Comparison of ENCODE assay signal across 28 mouse cellular contexts in the genomic region with DNA sequence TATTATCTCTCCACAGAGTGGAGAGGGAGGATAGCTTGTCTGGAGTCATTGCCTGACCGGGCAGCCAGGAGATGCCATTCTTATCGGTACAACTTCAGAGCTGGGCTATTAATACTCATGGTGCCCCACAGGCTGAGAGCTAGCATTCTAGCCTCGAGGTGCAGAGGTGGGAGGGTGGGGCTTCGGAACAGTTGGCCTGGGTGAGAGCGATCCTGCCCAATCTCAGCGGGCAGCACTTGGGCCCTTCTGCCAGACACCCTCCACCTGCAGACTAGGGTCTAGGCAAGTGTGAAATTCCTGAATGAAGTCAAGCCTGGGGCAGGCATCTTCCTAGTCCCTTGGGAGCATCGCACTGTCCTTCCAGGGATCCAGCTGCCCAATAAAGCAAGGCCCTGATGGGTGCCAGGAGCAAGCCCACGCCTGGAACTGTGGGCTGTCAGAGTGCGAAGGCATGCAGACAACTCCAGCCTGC. TPM values are rescaled to one million over a fixed set of nuclear protein-coding genes. Genes with fewer than 3 reads are reported as not detected.
A peak's percentile ranks its signal among the peaks of the same experiment; 100 is the strongest.
DNase-seq lines count a peak whose midpoint lies in the region; ATAC-seq and TF ChIP-seq lines count a peak whose summit lies in the region.
"Had no signal": no experiment of that assay in that cellular context is flagged by ENCODE, and none has a peak within 500 bp of the region (broad histone marks: within the 10 kb centered on the region; RNA-seq: fewer than 3 reads in every experiment).

No protein-coding gene starts in this region.

- no peaks in the 10 kb centered on the region for H3K36me3 ChIP-seq in intestine, embryonic 16.5 days (ENCODE audit: control insufficient read depth, insufficient read depth, low read length)
- no peaks in the 10 kb centered on the region for H3K36me3 ChIP-seq in intestine, postnatal 0 days (ENCODE audit: control insufficient read depth, insufficient read depth)
- H3K36me3 ChIP-seq in heart, adult 2 months (ENCODE audit: control insufficient read depth, insufficient read depth, low read length) = no peaks in the 10 kb centered on the region
- no peaks in the 10 kb centered on the region for H3K36me3 ChIP-seq in heart, embryonic 13.5 days
- no peaks in the 10 kb centered on the region for H3K36me3 ChIP-seq in midbrain, embryonic 14.5 days (ENCODE audit: control insufficient read depth, insufficient read depth, low read length)
- H3K36me3 ChIP-seq: forebrain, embryonic 15.5 days; hindbrain, embryonic 15.5 days; intestine, embryonic 15.5 days; midbrain, embryonic 15.5 days had no signal

- 59% methylated on average over 9 of the region's 9 CpGs for WGBS in intestine, embryonic 16.5 days
- WGBS in intestine, postnatal 0 days = 49% methylated on average over 9 of the region's 9 CpGs
- 28% methylated on average over 9 of the region's 9 CpGs for WGBS in heart, adult 2 months
- WGBS in heart, embryonic 13.5 days = 19% methylated on average over 9 of the region's 9 CpGs
- WGBS in midbrain, embryonic 14.5 days = 81% methylated on average over 9 of the region's 9 CpGs

- TF ChIP-seq CTCF in intestine, postnatal 0 days (IDR thresholded peaks at IDR 0.05; ENCODE audit: low read depth) = no peak
- 0 out of 2 replicates have a peak, but pooled peaks have one; percentile 3 for TF ChIP-seq CTCF in heart, adult 2 months (IDR thresholded peaks at IDR 0.05)

- no peaks in the 10 kb centered on the region for H3K9me3 ChIP-seq in intestine, embryonic 16.5 days (ENCODE audit: control insufficient read depth, low read length)
- H3K9me3 ChIP-seq in intestine, postnatal 0 days (ENCODE audit: control insufficient read depth) = no peaks in the 10 kb centered on the region
- no peaks in the 10 kb centered on the region; the same call in 1 of the 2 replicates for H3K9me3 ChIP-seq in heart, embryonic 13.5 days
- H3K9me3 ChIP-seq in midbrain, embryonic 14.5 days (ENCODE audit: control insufficient read depth, low read length) = no peaks in the 10 kb centered on the region
- H3K9me3 ChIP-seq: forebrain, embryonic 15.5 days; hindbrain, embryonic 15.5 days; intestine, embryonic 15.5 days had no signal

- intact Hi-C loops in heart, adult 2 months (cut with DNase I) = loop anchor here (2.0 kb wide), 1 partner anchor 63 kb away; no protein-coding TSS in a partner anchor
- intact Hi-C loops in heart, postnatal 25 days (cut with DNase I) = loop anchor here (2.0 to 5.0 kb wide), 3 partner anchors 23 to 256 kb away; no protein-coding TSS in a partner anchor

- peak; percentile 53 to 76 for DNase-seq in heart, adult 2 months
- DNase-seq in heart, postnatal 25 days (ENCODE audit: low spot score) = peak; percentile 26
- no peak for DNase-seq in layer of hippocampus, postnatal 14 days (ENCODE audit: low spot score in 2 of 2)
- no peak for DNase-seq in frontal cortex, adult 2 months (ENCODE audit: extremely low spot score in 1 of 2, low spot score in 1 of 2)
- DNase-seq in midbrain, embryonic 14.5 days = no peak
- DNase-seq: B cell, adult 2 months; layer of hippocampus, postnatal 36 days; lung, adult 18-20 months; right cerebral cortex, postnatal 14 days; spleen, adult 18-20 months; thymus, postnatal 36 days had no signal

- TF ChIP-seq POLR2A in heart, adult 2 months (IDR thresholded peaks at IDR 0.05; ENCODE audit: insufficient read depth, low read depth, low read length) = no peak

- no peak overlapping the region for H3K4me2 ChIP-seq in intestine, embryonic 16.5 days (ENCODE audit: low read depth, low read length)
- H3K4me2 ChIP-seq in intestine, postnatal 0 days (replicated peaks; ENCODE audit: low read depth) = no peak overlapping the region
- peak overlapping the region; percentile 65 for H3K4me2 ChIP-seq in heart, embryonic 13.5 days
- no peak overlapping the region for H3K4me2 ChIP-seq in midbrain, embryonic 14.5 days (ENCODE audit: low read length)
- H3K4me2 ChIP-seq: forebrain, embryonic 15.5 days; hindbrain, embryonic 15.5 days; intestine, embryonic 15.5 days; liver, embryonic 11.5 days; midbrain, embryonic 15.5 days had no signal

- H3K4me1 ChIP-seq in intestine, embryonic 16.5 days (ENCODE audit: control insufficient read depth, insufficient read depth, low read length) = peaks cover 2% of the 10 kb centered on the region; the same call in 1 of the 2 replicates
- no peaks in the 10 kb centered on the region for H3K4me1 ChIP-seq in intestine, postnatal 0 days (replicated peaks; ENCODE audit: control insufficient read depth, insufficient read depth, low read length)
- H3K4me1 ChIP-seq in heart, adult 2 months (ENCODE audit: control insufficient read depth, insufficient read depth, low read length) = peaks cover 1% of the 10 kb centered on the region
- peaks cover 50% of the 10 kb centered on the region for H3K4me1 ChIP-seq in heart, embryonic 13.5 days
- H3K4me1 ChIP-seq in midbrain, embryonic 14.5 days (ENCODE audit: control insufficient read depth, insufficient read depth, low read length) = peaks cover 2% of the 10 kb centered on the region; the same call in 1 of the 2 replicates

- H3K9ac ChIP-seq in intestine, embryonic 16.5 days (ENCODE audit: low read depth, low read length) = peak overlapping the region; percentile 4; the same call in 1 of the 2 replicates
- H3K9ac ChIP-seq in intestine, postnatal 0 days (ENCODE audit: low read depth, low read length) = no peak overlapping the region
- H3K9ac ChIP-seq in heart, adult 2 months (ENCODE audit: low read depth, low read length) = no peak overlapping the region
- peak overlapping the region; percentile 67 for H3K9ac ChIP-seq in heart, embryonic 13.5 days
- H3K9ac ChIP-seq in midbrain, embryonic 14.5 days (replicated peaks; ENCODE audit: low read length) = no peak overlapping the region
- H3K9ac ChIP-seq: forebrain, embryonic 15.5 days; hindbrain, embryonic 15.5 days; intestine, embryonic 15.5 days; midbrain, embryonic 15.5 days had no signal

- H3K4me3 ChIP-seq in intestine, embryonic 16.5 days (ENCODE audit: low read length) = no peak overlapping the region
- no peak overlapping the region for H3K4me3 ChIP-seq in intestine, postnatal 0 days (ENCODE audit: low read depth, low read length)
- H3K4me3 ChIP-seq in heart, adult 2 months = no peak overlapping the region; the same call in 1 of the 2 replicates
- H3K4me3 ChIP-seq in heart, embryonic 13.5 days = peak overlapping the region; percentile 32
- no peak overlapping the region for H3K4me3 ChIP-seq in midbrain, embryonic 14.5 days (replicated peaks; ENCODE audit: low read depth, low read length)
- H3K4me3 ChIP-seq: erythroblast, embryonic 14.5 days; forebrain, embryonic 15.5 days; hindbrain, embryonic 15.5 days; intestine, embryonic 15.5 days; midbrain, embryonic 15.5 days had no signal

- ATAC-seq in intestine, embryonic 16.5 days = no peak
- no peak for ATAC-seq in intestine, postnatal 0 days
- peak; percentile 70; the same call in 1 of the 2 replicates for ATAC-seq in heart, embryonic 13.5 days (ENCODE audit: extremely low read depth, insufficient number of reproducible peaks, low FRiP score, low TSS enrichment)
- ATAC-seq in midbrain, embryonic 14.5 days (ENCODE audit: low FRiP score, low TSS enrichment) = no peak
- ATAC-seq: forebrain, embryonic 15.5 days; intestine, embryonic 15.5 days; midbrain, embryonic 15.5 days had no signal

- no peak overlapping the region for H3K27ac ChIP-seq in intestine, embryonic 16.5 days (ENCODE audit: low read length)
- no peak overlapping the region for H3K27ac ChIP-seq in intestine, postnatal 0 days (ENCODE audit: low read depth, low read length)
- H3K27ac ChIP-seq in heart, adult 2 months = peak overlapping the region; percentile 67
- H3K27ac ChIP-seq in heart, embryonic 13.5 days (replicated peaks) = peak overlapping the region; percentile 97
- no peak overlapping the region for H3K27ac ChIP-seq in midbrain, embryonic 14.5 days (replicated peaks; ENCODE audit: low read depth, low read length)
- H3K27ac ChIP-seq: forebrain, embryonic 15.5 days; hindbrain, embryonic 15.5 days; intestine, embryonic 15.5 days; midbrain, embryonic 15.5 days had no signal

- no peaks in the 10 kb centered on the region for H3K79me2 ChIP-seq in heart, adult 2 months (replicated peaks; ENCODE audit: control insufficient read depth, insufficient read depth, low read length)

- peak; percentile 76; the same call in 1 of the 2 replicates for TF ChIP-seq EP300 in heart, adult 2 months (IDR thresholded peaks at IDR 0.05; ENCODE audit: insufficient read depth, low read depth, low read length)

- H3K27me3 ChIP-seq in intestine, embryonic 16.5 days (replicated peaks; ENCODE audit: control insufficient read depth, insufficient read depth, low read length) = no peaks in the 10 kb centered on the region
- 0 out of 2 replicates have a peak, but pooled peaks cover 8% of the 10 kb centered on the region for H3K27me3 ChIP-seq in intestine, postnatal 0 days (replicated peaks; ENCODE audit: control insufficient read depth, insufficient read depth, low read length)
- H3K27me3 ChIP-seq in heart, adult 2 months (ENCODE audit: control insufficient read depth, insufficient read depth, low read length) = no peaks in the 10 kb centered on the region
- H3K27me3 ChIP-seq in heart, embryonic 13.5 days (replicated peaks) = peaks cover 10% of the 10 kb centered on the region
- H3K27me3 ChIP-seq in midbrain, embryonic 14.5 days (ENCODE audit: control insufficient read depth, insufficient read depth, low read length) = no peaks in the 10 kb centered on the region
- H3K27me3 ChIP-seq: forebrain, embryonic 15.5 days; hindbrain, embryonic 15.5 days; midbrain, embryonic 15.5 days had no signal

RNA-seq across cellular contexts. Expression of a gene that starts 6.0 kb away (rescaled TPM):
- polyA plus RNA-seq in intestine, embryonic 16.5 days (2015; fragmentation: Nextera tagmentation; extraction: Ambion mirVana) = 14.0 and 16.5 TPM in 2 replicates
- 9.2 and 9.6 TPM in 2 replicates for polyA plus RNA-seq in intestine, postnatal 0 days (2015; fragmentation: Nextera tagmentation; extraction: Ambion mirVana)
- 1 to 10 TPM; 5.3 to 7.6 TPM for total RNA-seq in heart, adult 2 months (2021)
- 1.00 and 4.0 TPM in 2 replicates for polyA plus RNA-seq in heart, adult 2 months (2012; rRNA removed)
- 13.4 and 13.5 TPM in 2 replicates for polyA plus RNA-seq in heart, embryonic 13.5 days (2015; fragmentation: Nextera tagmentation; extraction: Ambion mirVana)
- total RNA-seq in heart, postnatal 25 days (2021) = 1 to 10 TPM; 5.8 to 8.4 TPM
- total RNA-seq in layer of hippocampus, postnatal 14 days (2021) = 10 to 100 TPM; 21.5 to 21.9 TPM
- polyA plus RNA-seq in frontal cortex, adult 2 months (2012; rRNA removed) = 8.5 and 8.9 TPM in 2 replicates
- 41.0 and 48.6 TPM in 2 replicates for polyA plus RNA-seq in midbrain, embryonic 14.5 days (2014; fragmentation: Nextera tagmentation; extraction: Ambion mirVana)

RNA-seq across cellular contexts. Expression of a gene that starts 21.2 kb away (rescaled TPM):
- 1.3 and 1.9 TPM in 2 replicates for polyA plus RNA-seq in intestine, embryonic 16.5 days (2015; fragmentation: Nextera tagmentation; extraction: Ambion mirVana)
- 1.4 and 1.7 TPM in 2 replicates for polyA plus RNA-seq in intestine, postnatal 0 days (2015; fragmentation: Nextera tagmentation; extraction: Ambion mirVana)
- total RNA-seq in heart, adult 2 months (2021) = 100 to 1,000 TPM; 209 to 210 TPM
- 142 and 215 TPM in 2 replicates for polyA plus RNA-seq in heart, adult 2 months (2012; rRNA removed)
- polyA plus RNA-seq in heart, embryonic 13.5 days (2015; fragmentation: Nextera tagmentation; extraction: Ambion mirVana) = 108 and 136 TPM in 2 replicates
- 100 to 1,000 TPM; 215 to 229 TPM for total RNA-seq in heart, postnatal 25 days (2021)
- total RNA-seq in layer of hippocampus, postnatal 14 days (2021) = under 1 TPM in 1 of 2 experiments, not detected in 1; 0.21 TPM
- 0.15 and 0.36 TPM in 2 replicates for polyA plus RNA-seq in frontal cortex, adult 2 months (2012; rRNA removed)
- polyA plus RNA-seq in midbrain, embryonic 14.5 days (2014; fragmentation: Nextera tagmentation; extraction: Ambion mirVana) = 0.11 TPM in 1 of 2 replicates, not detected in the other
- total RNA-seq: layer of hippocampus, postnatal 36 days; megakaryocyte progenitor cell, adult 5-6 weeks; neutrophil, adult 5-6 weeks had no signal
- polyA plus RNA-seq: erythroblast, embryonic 14.5 days; stomach, embryonic 14.5 days had no signal

RNA-seq across cellular contexts. Expression of a gene that starts 39.8 kb away (rescaled TPM):
- polyA plus RNA-seq in intestine, embryonic 16.5 days (2015; fragmentation: Nextera tagmentation; extraction: Ambion mirVana) = 3.6 and 5.0 TPM in 2 replicates
- 6.8 and 7.6 TPM in 2 replicates for polyA plus RNA-seq in intestine, postnatal 0 days (2015; fragmentation: Nextera tagmentation; extraction: Ambion mirVana)
- total RNA-seq in heart, adult 2 months (2021) = 1 to 10 TPM; 5.2 to 5.7 TPM
- 10.0 and 11.0 TPM in 2 replicates for polyA plus RNA-seq in heart, adult 2 months (2012; rRNA removed)
- polyA plus RNA-seq in heart, embryonic 13.5 days (2015; fragmentation: Nextera tagmentation; extraction: Ambion mirVana) = 4.3 and 5.0 TPM in 2 replicates
- 1 to 10 TPM; 6.0 to 7.6 TPM for total RNA-seq in heart, postnatal 25 days (2021)
- 1 to 10 TPM; 3.6 to 4.1 TPM for total RNA-seq in layer of hippocampus, postnatal 14 days (2021)
- 7.4 and 7.9 TPM in 2 replicates for polyA plus RNA-seq in frontal cortex, adult 2 months (2012; rRNA removed)
- 11.1 and 17.6 TPM in 2 replicates for polyA plus RNA-seq in midbrain, embryonic 14.5 days (2014; fragmentation: Nextera tagmentation; extraction: Ambion mirVana)
- total RNA-seq: megakaryocyte progenitor cell, adult 5-6 weeks; neutrophil, adult 5-6 weeks had no signal

RNA-seq across cellular contexts. Expression of a gene that starts 47.0 kb away (rescaled TPM):
- not detected in 2 replicates for polyA plus RNA-seq in intestine, embryonic 16.5 days (2015; fragmentation: Nextera tagmentation; extraction: Ambion mirVana)
- polyA plus RNA-seq in intestine, postnatal 0 days (2015; fragmentation: Nextera tagmentation; extraction: Ambion mirVana) = not detected in 2 replicates
- not detected for total RNA-seq in heart, adult 2 months (2021)
- not detected in 2 replicates for polyA plus RNA-seq in heart, adult 2 months (2012; rRNA removed)
- not detected in 2 replicates for polyA plus RNA-seq in heart, embryonic 13.5 days (2015; fragmentation: Nextera tagmentation; extraction: Ambion mirVana)
- not detected for total RNA-seq in heart, postnatal 25 days (2021)
- not detected for total RNA-seq in layer of hippocampus, postnatal 14 days (2021)
- polyA plus RNA-seq in frontal cortex, adult 2 months (2012; rRNA removed) = not detected in 2 replicates
- polyA plus RNA-seq in midbrain, embryonic 14.5 days (2014; fragmentation: Nextera tagmentation; extraction: Ambion mirVana) = 0.49 TPM in 1 of 2 replicates, not detected in the other
- total RNA-seq: adrenal gland, postnatal 4 days; layer of hippocampus, postnatal 36 days; megakaryocyte progenitor cell, adult 5-6 weeks; neutrophil, adult 5-6 weeks had no signal
- polyA plus RNA-seq: embryonic facial prominence, embryonic 11.5 days; forebrain, embryonic 15.5 days; gonadal fat pad, adult 2 months; intestine, embryonic 15.5 days; kidney, embryonic 16.5 days; limb, embryonic 11.5 days; liver, embryonic 11.5 days; midbrain, embryonic 15.5 days; stomach, embryonic 14.5 days had no signal

RNA-seq across cellular contexts. Expression of a gene that starts 48.3 kb away (rescaled TPM):
- polyA plus RNA-seq in intestine, embryonic 16.5 days (2015; fragmentation: Nextera tagmentation; extraction: Ambion mirVana) = 13.0 and 14.5 TPM in 2 replicates
- 9.4 and 10.5 TPM in 2 replicates for polyA plus RNA-seq in intestine, postnatal 0 days (2015; fragmentation: Nextera tagmentation; extraction: Ambion mirVana)
- total RNA-seq in heart, adult 2 months (2021) = 1 to 10 TPM; 3.3 to 4.3 TPM
- 2.8 and 2.9 TPM in 2 replicates for polyA plus RNA-seq in heart, adult 2 months (2012; rRNA removed)
- polyA plus RNA-seq in heart, embryonic 13.5 days (2015; fragmentation: Nextera tagmentation; extraction: Ambion mirVana) = 9.2 and 9.9 TPM in 2 replicates
- 1 to 10 TPM; 3.1 to 3.2 TPM for total RNA-seq in heart, postnatal 25 days (2021)
- 10 to 100 TPM; 10.6 to 11.8 TPM for total RNA-seq in layer of hippocampus, postnatal 14 days (2021)
- 10.0 and 11.3 TPM in 2 replicates for polyA plus RNA-seq in frontal cortex, adult 2 months (2012; rRNA removed)
- 13.1 and 14.2 TPM in 2 replicates for polyA plus RNA-seq in midbrain, embryonic 14.5 days (2014; fragmentation: Nextera tagmentation; extraction: Ambion mirVana)

Comparison
In these comparisons a context has a peak if more than half of its experiments do, and no peak if none do; other contexts are left out.
1. H3K9ac ChIP-seq: peak in intestine, embryonic 16.5 days (single experiment) and heart, embryonic 13.5 days (single experiment); none in intestine, postnatal 0 days (single experiment), heart, adult 2 months (single experiment) and midbrain, embryonic 14.5 days (single experiment).
2. H3K27ac ChIP-seq: peak in heart, adult 2 months (single experiment) and heart, embryonic 13.5 days (single experiment); none in intestine, embryonic 16.5 days (single experiment), intestine, postnatal 0 days (single experiment) and midbrain, embryonic 14.5 days (single experiment).
3. DNase-seq: peak in heart, adult 2 months (2 of 2) and heart, postnatal 25 days (single experiment); none in layer of hippocampus, postnatal 14 days (0 of 2), frontal cortex, adult 2 months (0 of 2) and midbrain, embryonic 14.5 days (single experiment).
4. RNA of a gene that starts 21.2 kb away (polyA plus RNA-seq): 142 to 215 TPM in heart, adult 2 months and 108 to 136 TPM in heart, embryonic 13.5 days; 1.4 to 1.7 TPM in intestine, postnatal 0 days, 1.3 to 1.9 TPM in intestine, embryonic 16.5 days, 0.15 to 0.36 TPM in frontal cortex, adult 2 months and 0.11 TPM in midbrain, embryonic 14.5 days; every median in the first group is over 10 times any median in the second.